Mouse (Mus musculus) frontal cortex, postnatal 10 days (tissue): ENCODE results near the gene Vmn1r195.
"Not testable (repeated sequence)": the region's sequence is repeated elsewhere in the genome, so short reads cannot be mapped to it uniquely, and the experiment has no call there.

Source experiments
- DNase-seq, 2 experiments: peaks; one replicate each; pipeline ENCODE4 v3.0.0; 2022; ENCODE audit warnings: low spot score in 2 of 2, mixed read lengths in 1 of 2

The Vmn1r195 gene

GRCm38 (mm10) chr13:22270222-22270621 is at the start of gene Vmn1r195:
TSS of gene Vmn1r195 (plus strand) at chr13:22270522.
- not testable (repeated sequence) for DNase-seq

- not testable (repeated sequence) for DNase-seq
Measured at GRCm38 (mm10) chr13:22223060-22223459, 47.3 kb upstream of the Vmn1r195 start, which contains the start of gene Vmn1r193. TSS of gene Vmn1r193 (minus strand) at chr13:22223160.

- no peak for DNase-seq
Measured at GRCm38 (mm10) chr13:22243915-22244314, 26.4 kb upstream of the Vmn1r195 start, which contains the start of gene Vmn1r194. TSS of gene Vmn1r194 (plus strand) at chr13:22244215.

- DNase-seq = no peak
Measured at GRCm38 (mm10) chr13:22271721-22272120, 1.4 kb downstream of the Vmn1r195 start.

DNA sequence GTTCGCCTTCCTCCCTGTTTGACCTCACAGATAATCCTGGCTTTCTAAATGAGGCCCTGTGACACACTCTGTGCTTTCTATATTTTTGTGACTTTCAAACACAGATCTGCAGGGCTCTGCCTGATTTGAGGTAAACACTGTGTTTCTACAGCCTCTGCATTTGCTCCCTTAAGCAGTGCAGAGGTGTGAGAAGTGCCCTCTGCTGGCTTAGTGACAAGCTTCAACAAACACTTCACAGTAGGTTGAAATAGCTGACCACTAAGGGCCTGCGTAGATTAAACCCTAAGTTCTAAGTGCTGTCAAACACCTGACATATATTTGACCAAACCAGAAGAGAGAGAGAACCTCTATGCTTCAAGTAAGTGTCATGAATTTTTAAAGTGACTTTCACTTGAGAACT is 14.3 kb downstream of the Vmn1r195 start:
- DNase-seq = no peak

DNA sequence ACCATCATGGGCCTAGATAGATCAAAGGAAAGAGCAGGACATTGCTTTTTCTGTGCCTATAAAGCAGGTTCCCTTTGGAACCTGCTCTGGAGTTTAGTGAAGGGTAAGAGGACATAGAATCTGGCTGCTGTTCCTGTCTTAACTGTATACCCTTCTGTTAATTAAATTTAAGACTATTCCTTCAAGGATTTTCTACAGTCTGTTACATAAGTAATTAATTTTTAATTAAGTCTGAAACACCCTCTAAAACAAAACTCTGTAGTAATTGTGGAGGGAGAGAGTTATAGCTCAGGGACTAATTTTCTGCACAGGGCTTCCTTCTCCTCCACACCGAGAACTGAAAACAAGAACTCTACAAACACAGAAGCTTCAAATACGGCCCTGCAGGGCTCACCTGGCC is 19.3 kb downstream of the Vmn1r195 start, which contains the start of gene Vmn1r196:
Gene Vmn1r196, plus strand, starts transcription at position 301 of the 400 bp plus-strand sequence.
- DNase-seq = no peak

GRCm38 (mm10) chr13:22308075-22308474 is 37.8 kb downstream of the Vmn1r195 start:
- DNase-seq = not testable (repeated sequence)

- DNase-seq = no peak
Measured at GRCm38 (mm10) chr13:22315361-22315760, 45.0 kb downstream of the Vmn1r195 start.

DNA sequence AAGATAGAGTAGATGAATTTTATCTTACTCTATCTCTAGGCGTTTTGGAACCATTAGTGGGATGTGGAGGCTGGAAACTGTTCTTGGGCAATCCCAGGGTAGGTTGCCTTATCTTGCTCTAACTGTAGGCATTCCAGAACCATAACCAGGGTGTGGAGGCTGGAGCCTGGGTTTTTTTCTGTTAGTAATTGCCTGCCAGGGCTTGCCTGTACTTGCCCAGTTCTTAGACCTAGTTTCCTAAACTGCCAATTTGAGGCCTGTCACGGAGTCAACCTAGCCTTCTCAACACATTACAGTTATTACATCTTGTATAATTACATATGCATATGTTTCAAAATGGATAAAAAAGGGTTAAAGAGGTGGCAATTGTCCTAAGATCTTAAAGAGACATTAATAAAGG is 47.0 kb downstream of the Vmn1r195 start:
- no peak for DNase-seq

DNA sequence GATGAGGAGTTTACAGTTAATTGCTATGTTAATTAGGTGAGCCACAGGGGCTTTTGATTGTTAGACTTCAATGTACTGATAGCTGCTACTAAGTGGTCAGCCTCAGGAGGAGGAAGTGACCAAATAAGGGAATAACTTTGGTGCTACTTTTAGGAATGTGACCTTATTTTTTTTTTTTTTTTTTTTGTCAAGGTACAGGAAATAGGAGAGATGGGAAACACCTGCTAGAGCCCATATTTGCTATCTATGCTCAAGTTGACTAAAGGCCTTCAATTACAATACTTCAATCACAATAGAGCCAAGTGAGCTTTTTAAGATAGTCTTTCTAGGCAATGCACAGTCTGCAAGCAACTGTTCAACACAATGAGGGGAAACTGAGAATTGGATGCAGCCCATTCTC is 49.8 kb downstream of the Vmn1r195 start:
- no peak for DNase-seq

DNA sequence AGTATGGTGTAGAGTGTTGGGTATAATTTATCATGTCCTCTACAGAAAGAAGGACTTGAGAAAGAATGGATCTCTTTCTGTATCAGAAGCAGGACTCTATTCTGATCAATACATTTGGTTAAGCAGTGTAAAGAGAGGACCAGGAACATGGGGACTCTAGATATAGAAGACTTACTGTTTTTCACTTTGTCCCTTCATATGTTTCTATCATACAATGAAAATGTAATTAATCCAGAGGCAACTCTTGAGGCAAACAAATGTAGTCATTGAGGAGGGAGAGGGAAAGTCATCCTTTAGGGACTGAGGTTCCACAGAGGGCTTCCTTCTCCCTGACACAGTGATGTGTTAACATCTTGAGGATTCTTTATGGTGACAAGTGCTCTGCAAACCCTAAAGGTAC is 54.0 kb downstream of the Vmn1r195 start, which contains the start of gene Vmn1r197:
Gene Vmn1r197, plus strand, starts transcription at position 301 of the 400 bp plus-strand sequence.
- DNase-seq = no peak
